Mouse (Mus musculus) neural tube, embryonic 10.5 days (tissue): ENCODE results near the gene D930007J09Rik.

ENCODE experiments used
- DNase-seq: peaks from one replicate; pipeline ENCODE4 v3.0.0-alpha.2; 2017; ENCODE audit warnings: low spot score; ENCODE audit errors: extremely low spot score

The D930007J09Rik gene

GRCm38 (mm10) chr13:32802259-32803081 lies at the start of gene D930007J09Rik:
D930007J09Rik (minus strand) TSS chr13:32802849.
- peak; percentile 72 for DNase-seq

GRCm38 (mm10) chr13:32851967-32852366 lies 49.3 kb upstream of the D930007J09Rik start:
- DNase-seq, result peak; percentile 31

- no peak for DNase-seq
Observed at GRCm38 (mm10) chr13:32850668-32851404, 48.2 kb upstream of the D930007J09Rik start, which contains the start of gene Serpinb1a. Serpinb1a (minus strand) TSS chr13:32851185.

GRCm38 (mm10) chr13:32850156-32850555 lies 47.5 kb upstream of the D930007J09Rik start:
- no peak for DNase-seq

- DNase-seq, result no peak
Observed at GRCm38 (mm10) chr13:32849531-32850123, 47.0 kb upstream of the D930007J09Rik start.

GRCm38 (mm10) chr13:32849092-32849491 lies 46.4 kb upstream of the D930007J09Rik start:
- no peak for DNase-seq

- no peak for DNase-seq
Observed at GRCm38 (mm10) chr13:32846221-32846620, 43.6 kb upstream of the D930007J09Rik start.

- no peak for DNase-seq
Observed at GRCm38 (mm10) chr13:32841349-32841748, 38.7 kb upstream of the D930007J09Rik start.

- no peak for DNase-seq
Observed at GRCm38 (mm10) chr13:32839314-32839713, 36.7 kb upstream of the D930007J09Rik start.

- DNase-seq, result no peak
Observed at GRCm38 (mm10) chr13:32834513-32834912, 31.9 kb upstream of the D930007J09Rik start.

GRCm38 (mm10) chr13:32833237-32833636 lies 30.6 kb upstream of the D930007J09Rik start:
- DNase-seq, result no peak

- no peak for DNase-seq
Observed at GRCm38 (mm10) chr13:32832776-32833175, 30.1 kb upstream of the D930007J09Rik start.

- DNase-seq, result no peak
Observed at GRCm38 (mm10) chr13:32831505-32832273, 29.0 kb upstream of the D930007J09Rik start.

- no peak for DNase-seq
Observed at GRCm38 (mm10) chr13:32828886-32829285, 26.2 kb upstream of the D930007J09Rik start.

- DNase-seq, result peak; percentile 57
Observed at GRCm38 (mm10) chr13:32827951-32828350, 25.3 kb upstream of the D930007J09Rik start.

- no peak for DNase-seq
Observed at GRCm38 (mm10) chr13:32827111-32827822, 24.6 kb upstream of the D930007J09Rik start.

- no peak for DNase-seq
Observed at GRCm38 (mm10) chr13:32825546-32825945, 22.9 kb upstream of the D930007J09Rik start.

- DNase-seq, result no peak
Observed at GRCm38 (mm10) chr13:32824377-32825330, 22.0 kb upstream of the D930007J09Rik start.

- DNase-seq, result no peak
Observed at GRCm38 (mm10) chr13:32823126-32823525, 20.5 kb upstream of the D930007J09Rik start.
